In the genomic region with DNA sequence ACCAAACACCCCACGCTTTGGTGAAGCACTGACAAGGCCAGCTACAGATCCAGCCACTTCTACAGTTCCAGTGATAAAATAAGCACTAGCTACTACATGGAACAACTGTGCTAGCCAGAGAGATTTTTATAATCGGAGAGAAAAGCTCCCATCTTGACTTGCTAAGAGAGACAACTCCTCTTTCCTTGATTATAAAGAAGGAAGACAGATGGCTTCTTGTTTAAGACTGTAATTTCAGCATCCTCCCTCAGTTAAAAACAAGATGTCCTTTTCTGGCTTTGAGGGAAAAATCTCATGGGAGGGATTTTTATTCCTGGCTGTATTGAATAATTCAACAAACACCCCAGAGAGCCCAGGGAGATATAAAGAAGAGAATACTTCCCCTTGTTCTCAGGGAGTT, we compare ENCODE assay signal across 15 mouse cellular contexts. TPM values are rescaled to one million over a fixed set of nuclear protein-coding genes. Genes with fewer than 3 reads are reported as not detected.
DNase-seq lines count a peak whose midpoint lies in the region; ATAC-seq and TF ChIP-seq lines count a peak whose summit lies in the region.
"Had no signal": no experiment of that assay in that cellular context is flagged by ENCODE, and none has a peak within 500 bp of the region (broad histone marks: within the 10 kb centered on the region; RNA-seq: fewer than 3 reads in every experiment).

No protein-coding gene starts in this region.

- DNase-seq in testis, postnatal 14 days (ENCODE audit: low spot score) = no peak
- DNase-seq in thymus, postnatal 25 days = no peak
- no peak for DNase-seq in ovary, adult 18-20 months (ENCODE audit: low spot score)
- DNase-seq: cerebellum, postnatal 14 days; kidney, postnatal 36 days; thymus, adult 2 months had no signal

- peak overlapping the region; percentile 9 for H3K27ac ChIP-seq in forebrain, embryonic 15.5 days (replicated peaks)
- no peak overlapping the region for H3K27ac ChIP-seq in forebrain, embryonic 13.5 days
- peak overlapping the region; percentile 20; the same call in 1 of the 2 replicates for H3K27ac ChIP-seq in kidney, embryonic 16.5 days (ENCODE audit: low read length)
- no peak overlapping the region for H3K27ac ChIP-seq in kidney, embryonic 14.5 days (ENCODE audit: low read depth, low read length)
- H3K27ac ChIP-seq in testis, adult 2 months (ENCODE audit: control insufficient read depth, insufficient read depth, low read depth, low read length) = peak overlapping the region; percentile 32; the same call in 1 of the 2 replicates
- H3K27ac ChIP-seq: heart, embryonic 13.5 days; lung, embryonic 15.5 days; midbrain, embryonic 15.5 days had no signal

- no peaks in the 10 kb centered on the region for H3K9me3 ChIP-seq in forebrain, embryonic 15.5 days
- no peaks in the 10 kb centered on the region for H3K9me3 ChIP-seq in forebrain, embryonic 13.5 days (replicated peaks)
- no peaks in the 10 kb centered on the region for H3K9me3 ChIP-seq in kidney, embryonic 16.5 days (ENCODE audit: low read length)
- no peaks in the 10 kb centered on the region for H3K9me3 ChIP-seq in kidney, embryonic 14.5 days (ENCODE audit: control insufficient read depth, low read length)
- H3K9me3 ChIP-seq: G1E; heart, embryonic 13.5 days; lung, embryonic 15.5 days; midbrain, embryonic 15.5 days had no signal

- peaks cover 23% of the 10 kb centered on the region for H3K4me1 ChIP-seq in forebrain, embryonic 15.5 days
- peaks cover 15% of the 10 kb centered on the region; the same call in 1 of the 2 replicates for H3K4me1 ChIP-seq in forebrain, embryonic 13.5 days
- H3K4me1 ChIP-seq in kidney, embryonic 16.5 days (ENCODE audit: insufficient read depth, low read length) = peaks cover 46% of the 10 kb centered on the region
- H3K4me1 ChIP-seq in kidney, embryonic 14.5 days (ENCODE audit: control insufficient read depth, insufficient read depth, low read length) = peaks cover 12% of the 10 kb centered on the region; the same call in 1 of the 2 replicates
- H3K4me1 ChIP-seq in testis, adult 2 months (ENCODE audit: control insufficient read depth, insufficient read depth, low read length) = peaks cover 3% of the 10 kb centered on the region

- ATAC-seq in forebrain, embryonic 15.5 days (replicated peaks) = no peak
- no peak for ATAC-seq in forebrain, embryonic 13.5 days
- no peak for ATAC-seq in kidney, embryonic 16.5 days (ENCODE audit: low FRiP score, low TSS enrichment)
- no peak for ATAC-seq in kidney, embryonic 14.5 days (ENCODE audit: low FRiP score, low TSS enrichment)
- ATAC-seq: midbrain, embryonic 15.5 days had no signal

- no peak overlapping the region for H3K4me2 ChIP-seq in forebrain, embryonic 15.5 days (replicated peaks)
- no peak overlapping the region for H3K4me2 ChIP-seq in forebrain, embryonic 13.5 days
- H3K4me2 ChIP-seq in kidney, embryonic 16.5 days (replicated peaks; ENCODE audit: low read depth, low read length) = no peak overlapping the region
- H3K4me2 ChIP-seq in kidney, embryonic 14.5 days (replicated peaks; ENCODE audit: low read depth, low read length) = no peak overlapping the region
- H3K4me2 ChIP-seq: midbrain, embryonic 15.5 days had no signal

- no peak overlapping the region for H3K9ac ChIP-seq in forebrain, embryonic 15.5 days (replicated peaks)
- H3K9ac ChIP-seq in forebrain, embryonic 13.5 days = no peak overlapping the region
- H3K9ac ChIP-seq in kidney, embryonic 16.5 days (replicated peaks; ENCODE audit: low read length) = no peak overlapping the region
- no peak overlapping the region for H3K9ac ChIP-seq in kidney, embryonic 14.5 days (ENCODE audit: low read depth, low read length)
- H3K9ac ChIP-seq: heart, embryonic 13.5 days; lung, embryonic 15.5 days; midbrain, embryonic 15.5 days had no signal

- no peak for TF ChIP-seq POLR2A in testis, adult 2 months (IDR thresholded peaks at IDR 0.05; ENCODE audit: control insufficient read depth, low read depth, low read length)

- WGBS in forebrain, embryonic 15.5 days = 74% methylated on average over 2 of the region's 2 CpGs
- WGBS in forebrain, embryonic 13.5 days = 90% methylated on average over 2 of the region's 2 CpGs
- 71% methylated on average over 2 of the region's 2 CpGs for WGBS in kidney, embryonic 16.5 days
- 76% methylated on average over 2 of the region's 2 CpGs for WGBS in kidney, embryonic 14.5 days

- H3K27me3 ChIP-seq in forebrain, embryonic 15.5 days = no peaks in the 10 kb centered on the region
- H3K27me3 ChIP-seq in forebrain, embryonic 13.5 days = peaks cover 3% of the 10 kb centered on the region; the same call in 1 of the 2 replicates
- no peaks in the 10 kb centered on the region for H3K27me3 ChIP-seq in kidney, embryonic 16.5 days (ENCODE audit: insufficient read depth, low read length)
- no peaks in the 10 kb centered on the region for H3K27me3 ChIP-seq in kidney, embryonic 14.5 days (ENCODE audit: control insufficient read depth, insufficient read depth, low read length)
- H3K27me3 ChIP-seq in testis, adult 2 months (ENCODE audit: control insufficient read depth, insufficient read depth, low read length) = 0 out of 2 replicates have a peak, but pooled peaks cover 2% of the 10 kb centered on the region
- H3K27me3 ChIP-seq: heart, embryonic 13.5 days; lung, embryonic 15.5 days; midbrain, embryonic 15.5 days had no signal

- H3K4me3 ChIP-seq in forebrain, embryonic 15.5 days = no peak overlapping the region
- H3K4me3 ChIP-seq in forebrain, embryonic 13.5 days = no peak overlapping the region
- no peak overlapping the region for H3K4me3 ChIP-seq in kidney, embryonic 16.5 days (ENCODE audit: low read length)
- H3K4me3 ChIP-seq in kidney, embryonic 14.5 days (ENCODE audit: low read length) = no peak overlapping the region
- H3K4me3 ChIP-seq in testis, adult 2 months (ENCODE audit: control insufficient read depth, low read depth, low read length) = no peak overlapping the region
- H3K4me3 ChIP-seq: midbrain, embryonic 15.5 days had no signal

- H3K36me3 ChIP-seq in forebrain, embryonic 15.5 days = no peaks in the 10 kb centered on the region
- no peaks in the 10 kb centered on the region for H3K36me3 ChIP-seq in forebrain, embryonic 13.5 days (ENCODE audit: poor library complexity, severe bottlenecking)
- H3K36me3 ChIP-seq in kidney, embryonic 16.5 days (ENCODE audit: insufficient read depth, low read length) = no peaks in the 10 kb centered on the region
- H3K36me3 ChIP-seq in kidney, embryonic 14.5 days (ENCODE audit: control insufficient read depth, insufficient read depth, low read length) = no peaks in the 10 kb centered on the region
- H3K36me3 ChIP-seq in testis, adult 2 months (ENCODE audit: control insufficient read depth, insufficient read depth, low read length) = no peaks in the 10 kb centered on the region
- H3K36me3 ChIP-seq: heart, embryonic 13.5 days; lung, embryonic 15.5 days; midbrain, embryonic 15.5 days had no signal

- no peak for TF ChIP-seq CTCF in testis, adult 2 months (IDR thresholded peaks at IDR 0.05; ENCODE audit: control insufficient read depth, insufficient read depth, insufficient replicate concordance, low read depth, low read length)

RNA-seq across cellular contexts. Expression of a gene that starts 1.8 kb away (rescaled TPM):
- polyA plus RNA-seq in forebrain, embryonic 15.5 days (2015; fragmentation: Nextera tagmentation; extraction: Ambion mirVana) = 15.8 and 16.7 TPM in 2 replicates
- 9.5 and 11.5 TPM in 2 replicates for polyA plus RNA-seq in forebrain, embryonic 13.5 days (2015; fragmentation: Nextera tagmentation; extraction: Ambion mirVana)
- 15.2 and 33.7 TPM in 2 replicates for polyA plus RNA-seq in kidney, embryonic 16.5 days (2015; fragmentation: Nextera tagmentation; extraction: Ambion mirVana)
- 26.8 and 48.8 TPM in 2 replicates for polyA plus RNA-seq in kidney, embryonic 14.5 days (2014; fragmentation: Nextera tagmentation; extraction: Ambion mirVana)
- polyA plus RNA-seq in testis, adult 2 months (2012; rRNA removed) = 3.1 and 3.3 TPM in 2 replicates

Comparison
In these comparisons a context has a peak if more than half of its experiments do, and no peak if none do; other contexts are left out.
1. H3K27ac ChIP-seq: peak in forebrain, embryonic 15.5 days (single experiment), kidney, embryonic 16.5 days (single experiment) and testis, adult 2 months (single experiment); none in forebrain, embryonic 13.5 days (single experiment) and kidney, embryonic 14.5 days (single experiment).